Mouse (Mus musculus) activated CD4-positive, CD25-positive, alpha-beta regulatory T cell, adult 4 months (primary cell): ENCODE measurements around the gene Pqlc2. TPM values are rescaled to one million over a fixed set of nuclear protein-coding genes. Genes with fewer than 3 reads are reported as not detected.

Experiments
- ATAC-seq: one replicate; pipeline ENCODE4 v1.8.0; 2017
- polyA plus RNA-seq, 2 experiments: library from polyadenylated mRNA; unstranded; fragments of 100-300 nt; shearing (Covaris generic); gene quantifications; one replicate each; pipeline ENCODE4 v1.2.1; 2017

Gene Pqlc2
- 1 to 10 TPM; 7.6 to 9.9 TPM for polyA plus RNA-seq

GRCm38 (mm10) chr4:139310171-139310898, at the start of gene Pqlc2, which contains the start of gene Akr7a5:
TSS of gene Pqlc2 (minus strand) at chr4:139310708.
TSS of gene Akr7a5 (plus strand) at chr4:139310744.
- peak; percentile 87 for ATAC-seq

DNA sequence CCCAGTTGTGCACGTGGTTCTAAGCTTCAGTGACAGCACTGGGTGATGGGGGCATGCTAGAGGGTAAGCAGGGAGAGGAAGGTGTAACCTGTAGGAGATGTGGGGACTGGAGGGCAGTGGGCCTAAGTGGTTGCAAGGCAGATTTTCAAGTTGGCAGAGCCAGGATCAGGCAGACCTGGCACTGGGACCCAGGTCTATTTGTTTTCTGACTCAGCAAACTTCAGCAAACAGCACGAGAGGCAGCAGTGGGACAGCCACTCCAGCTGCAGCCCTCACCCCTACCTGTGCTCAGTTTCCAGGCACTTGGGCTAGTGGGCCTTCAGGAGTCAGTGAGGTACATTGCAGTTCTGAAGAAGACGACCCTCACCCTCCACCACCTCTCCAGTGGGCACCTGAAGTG, 46.7 kb upstream of the Pqlc2 start:
- no peak for ATAC-seq

- ATAC-seq = no peak
Measured at GRCm38 (mm10) chr4:139352832-139353231, 42.3 kb upstream of the Pqlc2 start.

DNA sequence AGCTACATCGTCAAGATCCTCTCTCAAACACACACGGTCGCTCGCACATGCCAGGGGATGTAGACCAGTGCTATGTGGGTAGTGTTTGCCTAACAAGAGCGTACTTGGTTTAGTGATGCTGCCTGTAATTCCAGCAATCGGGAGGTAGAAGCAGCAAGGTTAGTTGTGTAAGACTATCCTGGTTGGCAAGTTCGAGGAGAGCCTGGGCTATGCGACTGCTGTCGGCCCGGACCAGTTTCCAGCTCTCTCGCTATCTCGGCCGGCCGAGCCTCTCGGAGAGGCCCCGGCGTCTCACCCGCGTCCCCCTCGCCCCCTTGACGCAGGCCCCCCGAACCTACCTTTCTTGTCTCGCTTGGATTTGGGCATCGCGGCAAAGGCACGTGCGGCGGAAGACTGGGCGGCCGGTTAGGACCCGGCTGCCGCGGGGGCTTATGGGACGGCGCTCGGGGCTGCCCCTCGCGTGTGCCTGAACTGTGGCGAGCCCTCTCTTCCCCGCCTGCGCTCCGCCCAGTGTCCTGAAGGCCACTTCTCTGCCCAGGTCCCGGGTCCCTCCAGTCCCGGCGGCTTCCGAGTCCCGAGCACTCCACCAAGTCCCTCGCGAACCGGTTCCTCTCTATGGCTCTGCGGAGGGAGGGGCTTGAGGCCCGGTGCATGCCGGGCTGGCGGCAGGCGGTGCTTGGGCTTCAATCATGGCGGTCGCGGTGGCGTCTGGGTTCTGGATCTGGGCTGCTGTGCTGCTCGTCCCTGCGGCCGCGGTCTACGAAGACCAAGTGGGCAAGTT, 41.6 kb upstream of the Pqlc2 start, which contains the start of the genes Mrto4, Emc1 and Ubr4:
Mrto4 (minus strand) TSS at position 646 of the 781 bp plus-strand sequence.
Emc1 (plus strand) TSS at position 657 of the 781 bp plus-strand sequence.
Ubr4 (plus strand) TSS at position 679 of the 781 bp plus-strand sequence.
- peak; percentile 97 for ATAC-seq

DNA sequence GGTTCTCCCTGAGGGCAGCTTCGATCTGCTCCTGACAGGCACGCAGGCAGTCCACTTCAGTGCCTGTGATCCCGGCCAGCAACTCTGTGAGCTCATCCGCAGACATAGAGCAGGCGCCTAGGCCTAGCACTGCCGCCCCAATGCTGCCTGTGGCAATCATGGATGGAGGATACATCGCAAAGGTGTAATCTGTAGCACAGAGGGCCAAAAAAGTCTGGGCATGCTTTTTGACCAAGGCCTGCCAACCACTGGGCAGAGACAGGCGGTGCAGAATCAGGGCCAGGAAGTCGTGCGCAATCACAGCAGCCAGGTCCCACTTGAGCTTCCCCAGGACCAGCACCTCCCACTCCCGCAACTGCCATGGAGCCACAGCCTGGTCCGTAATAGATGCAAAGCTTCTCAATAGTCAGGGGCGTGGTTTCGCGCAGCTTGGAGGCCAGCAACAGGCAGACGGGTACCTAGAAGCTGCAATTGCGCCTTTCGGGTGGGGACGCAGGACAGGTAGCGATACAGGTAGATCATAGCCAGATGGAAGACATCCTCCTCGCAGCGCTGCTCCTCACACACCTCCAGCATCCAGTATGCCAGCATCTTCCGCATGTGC, 35.0 kb upstream of the Pqlc2 start:
- ATAC-seq = no peak

- ATAC-seq = no peak
Measured at GRCm38 (mm10) chr4:139343718-139344117, 33.2 kb upstream of the Pqlc2 start.

- ATAC-seq = no peak
Measured at GRCm38 (mm10) chr4:139341556-139342233, 31.2 kb upstream of the Pqlc2 start.

DNA sequence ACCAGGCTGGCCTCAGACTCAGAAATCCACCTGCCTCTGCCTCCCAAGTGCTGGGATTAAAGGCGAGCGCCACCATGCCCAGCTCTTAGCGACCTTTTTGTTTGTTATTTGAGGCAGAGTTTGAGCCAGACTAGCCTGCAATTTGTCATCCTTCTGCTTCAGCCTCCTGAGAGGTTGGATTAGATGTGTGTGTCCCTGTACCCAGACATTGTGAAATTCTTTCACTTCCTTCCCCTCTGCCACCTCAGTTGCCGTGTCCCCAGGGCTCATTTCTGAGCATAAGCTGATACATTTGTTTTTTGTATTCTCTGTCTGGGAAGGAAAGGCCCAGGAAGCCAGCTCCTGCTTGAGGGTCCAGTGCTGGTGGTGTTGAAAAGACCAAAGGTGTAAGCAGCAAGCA, 30.3 kb upstream of the Pqlc2 start:
- ATAC-seq = no peak

- no peak for ATAC-seq
Measured at GRCm38 (mm10) chr4:139338145-139338544, 27.6 kb upstream of the Pqlc2 start.

DNA sequence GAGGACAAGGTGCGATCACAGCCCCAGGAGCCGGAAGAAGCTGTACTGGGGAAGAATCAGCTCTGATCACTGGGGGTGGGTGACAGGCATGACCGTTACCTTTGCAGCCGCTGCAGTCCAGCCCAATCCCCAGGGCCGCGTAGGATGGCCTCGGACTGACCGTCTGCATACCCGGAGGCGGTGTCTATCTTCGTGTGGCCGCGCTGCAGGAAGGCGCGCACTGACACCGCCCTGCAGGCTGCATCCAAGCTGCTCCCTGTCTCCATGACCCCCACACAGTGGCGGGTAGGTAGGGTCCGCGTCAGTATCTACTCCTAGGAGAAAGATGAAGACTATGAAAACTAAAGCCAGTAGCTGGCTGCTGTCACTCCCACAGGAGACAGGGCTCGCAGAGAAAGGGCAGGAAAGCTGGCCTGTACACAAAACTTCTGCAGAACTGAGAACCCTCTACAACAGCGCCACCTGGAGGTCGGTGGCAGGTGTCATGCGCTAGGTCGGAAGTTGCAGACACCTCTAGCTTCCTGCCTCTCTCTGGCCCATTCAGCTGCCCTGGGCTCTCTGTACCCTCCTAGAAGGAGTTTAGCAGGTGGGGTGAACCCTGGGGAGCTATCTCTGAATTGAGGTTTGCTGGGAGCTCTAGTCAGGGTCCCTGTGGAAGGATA, 26.4 kb upstream of the Pqlc2 start:
- peak; percentile 93 for ATAC-seq

DNA sequence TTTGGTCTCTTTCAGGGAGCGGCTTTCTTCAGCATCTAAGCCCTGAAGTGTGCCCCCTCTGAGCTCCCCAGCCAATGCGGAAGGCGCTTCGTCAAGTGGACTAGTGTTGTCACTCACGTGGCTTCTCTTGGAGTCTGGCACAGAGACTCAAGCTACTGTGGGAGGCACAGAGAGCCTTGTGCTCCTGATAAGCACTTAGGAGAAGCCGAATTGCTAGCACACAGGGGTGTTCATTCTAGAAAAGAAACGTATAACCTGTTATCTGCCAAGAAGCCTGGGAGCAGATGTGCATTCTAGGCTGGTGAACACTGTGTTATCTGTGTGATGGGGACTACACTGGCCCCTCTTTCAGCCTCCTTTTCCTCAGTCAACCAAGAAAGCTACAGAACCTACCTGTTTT, 25.0 kb upstream of the Pqlc2 start:
- ATAC-seq = no peak

GRCm38 (mm10) chr4:139334631-139335295, 24.3 kb upstream of the Pqlc2 start:
- no peak for ATAC-seq

DNA sequence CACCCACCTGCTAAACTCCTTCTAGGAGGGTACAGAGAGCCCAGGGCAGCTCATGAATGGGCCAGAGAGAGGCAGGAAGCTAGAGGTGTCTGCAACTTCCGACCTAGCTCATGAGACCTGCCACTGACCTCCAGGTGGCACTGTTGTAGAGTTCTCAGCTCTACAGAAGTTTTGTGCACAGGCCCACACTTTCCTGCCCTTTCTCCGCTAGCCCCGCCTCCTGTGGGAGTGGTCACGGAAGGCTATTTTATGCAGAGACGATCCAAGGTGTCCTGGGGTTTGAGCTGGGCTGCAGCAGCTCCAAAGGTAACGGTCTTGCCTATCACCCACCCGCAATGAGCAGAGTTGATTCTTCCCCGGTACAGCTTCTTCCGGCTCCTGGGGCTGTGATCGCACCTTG, 20.1 kb upstream of the Pqlc2 start:
- peak; percentile 99 for ATAC-seq

- ATAC-seq = peak; percentile 81
Measured at GRCm38 (mm10) chr4:139319740-139320139, 9.2 kb upstream of the Pqlc2 start.

- ATAC-seq = no peak
Measured at GRCm38 (mm10) chr4:139318449-139318848, 7.9 kb upstream of the Pqlc2 start.

GRCm38 (mm10) chr4:139312632-139313031, 2.1 kb upstream of the Pqlc2 start:
- ATAC-seq = no peak

DNA sequence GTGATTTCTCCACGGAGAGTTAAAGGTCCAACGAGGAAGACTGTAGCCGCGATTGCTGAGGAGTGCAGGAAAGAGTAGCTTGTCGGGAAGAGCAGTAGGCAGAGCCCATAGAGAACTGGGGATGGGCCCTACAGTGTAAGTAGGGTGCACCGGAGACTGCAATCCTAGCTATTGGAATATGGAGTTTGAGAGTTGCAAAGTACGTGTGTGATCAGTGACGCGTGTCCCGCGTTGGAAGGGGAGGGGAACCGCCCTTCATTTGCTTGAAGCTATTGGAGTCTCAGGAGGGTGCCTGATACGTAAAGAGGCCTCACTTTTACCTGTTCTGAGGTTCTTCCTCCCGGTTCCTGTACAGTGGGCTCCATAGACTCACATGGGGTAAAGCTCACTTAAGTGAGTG, 1.2 kb upstream of the Pqlc2 start:
- no peak for ATAC-seq

DNA sequence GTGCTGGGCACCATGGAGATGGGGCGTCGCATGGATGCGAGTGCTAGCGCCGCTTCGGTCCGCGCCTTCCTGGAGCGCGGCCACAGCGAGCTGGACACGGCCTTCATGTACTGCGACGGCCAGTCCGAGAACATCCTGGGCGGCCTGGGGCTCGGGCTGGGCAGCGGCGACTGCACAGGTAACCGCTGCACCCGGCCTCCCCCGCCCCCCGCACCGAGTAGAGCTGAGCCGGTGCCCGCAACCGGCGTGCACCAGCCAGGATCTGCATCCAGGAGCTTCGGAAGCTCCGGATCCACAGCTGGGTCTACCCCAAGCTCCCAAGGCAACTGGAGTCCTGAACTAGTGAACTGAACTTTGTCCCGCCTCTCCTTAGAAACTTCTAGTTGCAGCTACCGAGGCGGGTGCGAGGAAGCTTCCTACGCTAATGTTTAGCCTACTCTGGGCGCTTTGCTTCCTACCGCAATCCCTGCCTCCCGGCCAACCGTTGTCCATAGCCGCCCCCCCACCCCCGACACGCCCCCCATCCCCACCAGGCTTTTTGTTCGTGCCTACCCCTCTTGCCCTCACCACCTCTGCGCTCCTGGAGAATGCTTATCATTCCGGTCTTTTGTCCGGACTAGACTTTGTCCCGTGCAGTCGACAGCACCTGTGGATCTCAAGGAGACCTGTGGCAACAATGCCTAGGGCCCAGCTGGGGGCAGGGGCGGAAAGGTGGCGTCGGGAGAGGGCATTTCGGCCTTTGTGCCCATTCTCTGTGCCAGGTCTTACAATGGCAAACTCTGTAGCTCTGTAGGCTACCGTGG, 592 bp upstream of the Pqlc2 start:
- ATAC-seq = peak; percentile 48

DNA sequence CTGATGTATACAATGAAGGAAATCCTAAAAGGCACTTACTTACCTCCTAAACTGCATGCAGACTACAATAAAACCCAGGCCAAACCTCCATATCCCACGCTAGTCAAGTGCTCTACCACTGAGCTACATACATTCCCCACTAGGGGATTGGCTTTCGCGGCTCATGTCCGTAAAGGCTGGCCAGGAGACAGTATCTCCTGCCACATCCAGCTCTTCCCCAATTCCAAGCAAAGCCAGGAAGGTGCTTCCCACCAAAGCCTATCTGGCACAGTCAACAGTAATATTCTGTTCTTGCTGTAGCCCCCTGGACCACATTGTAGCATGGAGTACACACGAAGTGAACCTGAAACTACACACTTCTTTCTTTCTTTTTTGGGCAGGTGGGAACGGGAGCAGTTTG, 857 bp downstream of the Pqlc2 start:
- no peak for ATAC-seq

- ATAC-seq = no peak
Measured at GRCm38 (mm10) chr4:139307916-139308315, 2.6 kb downstream of the Pqlc2 start.

DNA sequence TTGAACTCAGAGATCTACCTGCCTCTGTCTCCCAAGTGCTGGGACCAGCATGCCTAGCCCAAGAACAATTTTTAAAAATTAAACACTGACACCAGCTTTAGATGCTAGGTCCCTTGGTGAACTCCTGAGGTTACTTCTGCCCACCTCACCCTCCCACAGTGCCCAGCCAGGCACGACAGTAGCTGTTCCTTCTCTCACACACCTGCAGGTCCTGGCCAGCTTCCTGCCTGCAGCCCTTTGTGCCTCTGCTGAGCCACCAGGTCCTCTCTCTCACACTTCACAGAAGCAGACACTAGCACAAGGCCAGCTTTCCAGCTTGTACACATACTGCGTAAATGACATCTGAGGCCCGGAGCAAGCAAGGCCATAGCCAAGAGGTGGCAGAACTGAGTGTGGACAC, 5.0 kb downstream of the Pqlc2 start:
- ATAC-seq = no peak
